Mouse (Mus musculus): ENCODE results near the gene Sco2.

The Sco2 gene

GRCm38 (mm10) chr15:89373762-89374248, at the start of gene Sco2:
Sco2 (minus strand) TSS chr15:89373846.
- DNase-seq (ENCODE audit: low read depth, low spot score) = peak; percentile 71

GRCm38 (mm10) chr15:89421938-89422337, 48.3 kb upstream of the Sco2 start:
- DNase-seq (ENCODE audit: low read depth, low spot score) = no peak

GRCm38 (mm10) chr15:89415282-89415681, 41.6 kb upstream of the Sco2 start:
- no peak for DNase-seq (ENCODE audit: low read depth, low spot score)

GRCm38 (mm10) chr15:89410118-89410517, 36.5 kb upstream of the Sco2 start, which contains the start of gene Syce3:
Syce3 (minus strand) TSS chr15:89410503.
- DNase-seq (ENCODE audit: low read depth, low spot score) = no peak

GRCm38 (mm10) chr15:89406691-89407090, 33.0 kb upstream of the Sco2 start:
- DNase-seq (ENCODE audit: low read depth, low spot score) = no peak

- no peak for DNase-seq (ENCODE audit: low read depth, low spot score)
These were observed 31.4 kb upstream of the Sco2 start for GRCm38 (mm10) chr15:89404831-89405623.

GRCm38 (mm10) chr15:89402471-89402870, 28.8 kb upstream of the Sco2 start:
- DNase-seq (ENCODE audit: low read depth, low spot score) = no peak

- no peak for DNase-seq (ENCODE audit: low read depth, low spot score)
These were observed 26.1 kb upstream of the Sco2 start for GRCm38 (mm10) chr15:89399716-89400115.

GRCm38 (mm10) chr15:89398146-89398545, 24.5 kb upstream of the Sco2 start:
- no peak for DNase-seq (ENCODE audit: low read depth, low spot score)

GRCm38 (mm10) chr15:89396883-89397282, 23.2 kb upstream of the Sco2 start:
- DNase-seq (ENCODE audit: low read depth, low spot score) = no peak

GRCm38 (mm10) chr15:89390081-89390480, 16.4 kb upstream of the Sco2 start:
- DNase-seq (ENCODE audit: low read depth, low spot score) = no peak

- no peak for DNase-seq (ENCODE audit: low read depth, low spot score)
These were observed 13.5 kb upstream of the Sco2 start for GRCm38 (mm10) chr15:89387127-89387526.

- DNase-seq (ENCODE audit: low read depth, low spot score) = no peak
These were observed 11.0 kb upstream of the Sco2 start, which contains the start of gene Klhdc7b for GRCm38 (mm10) chr15:89384617-89385016. Klhdc7b (plus strand) TSS chr15:89384917.

- DNase-seq (ENCODE audit: low read depth, low spot score) = no peak
These were observed 5.8 kb upstream of the Sco2 start for GRCm38 (mm10) chr15:89379429-89379828.

GRCm38 (mm10) chr15:89378831-89379401, 5.3 kb upstream of the Sco2 start, which contains the start of gene Odf3b:
Odf3b (minus strand) TSS chr15:89379282.
- DNase-seq (ENCODE audit: low read depth, low spot score) = no peak

GRCm38 (mm10) chr15:89377938-89378828, 4.5 kb upstream of the Sco2 start:
- no peak for DNase-seq (ENCODE audit: low read depth, low spot score)

- no peak for DNase-seq (ENCODE audit: low read depth, low spot score)
These were observed 3.7 kb upstream of the Sco2 start for GRCm38 (mm10) chr15:89377362-89377761.

- no peak for DNase-seq (ENCODE audit: low read depth, low spot score)
These were observed 3.3 kb upstream of the Sco2 start, which contains the start of gene Tymp for GRCm38 (mm10) chr15:89376957-89377356. Tymp (minus strand) TSS chr15:89377039.

GRCm38 (mm10) chr15:89376040-89376439, 2.4 kb upstream of the Sco2 start:
- DNase-seq (ENCODE audit: low read depth, low spot score) = no peak

GRCm38 (mm10) chr15:89374801-89375534, 1.3 kb upstream of the Sco2 start:
- no peak for DNase-seq (ENCODE audit: low read depth, low spot score)

GRCm38 (mm10) chr15:89374340-89374739, 694 bp upstream of the Sco2 start:
- DNase-seq (ENCODE audit: low read depth, low spot score) = no peak

All from retina, adult 2 months (tissue).